Mouse (Mus musculus) lung, adult 2 months (tissue): ENCODE measurements around the gene Nt5dc2. TPM values are rescaled to one million over a fixed set of nuclear protein-coding genes. Genes with fewer than 3 reads are reported as not detected.

Source experiments
- DNase-seq: peaks from one replicate; pipeline ENCODE4 v3.0.0; 2022
- H3K4me1 ChIP-seq: fragments of 200-500 bp; 2 replicates; pipeline ENCODE4 v1.6.1; 2011; ENCODE audit warnings: low read length; ENCODE audit not compliant: control insufficient read depth, insufficient read depth
- H3K4me3 ChIP-seq: fragments of 200-500 bp; replicated peaks from 2 replicates; pipeline ENCODE3; 2011; ENCODE audit warnings: low read depth, mild to moderate bottlenecking, control low read depth, low read length; ENCODE audit errors: extremely low read depth
- CTCF ChIP-seq: fragments of 200-500 bp; IDR thresholded peaks from 2 replicates; pipeline ENCODE4 v1.5.1; 2011; ENCODE audit warnings: mild to moderate bottlenecking, low read length, control low read depth; ENCODE audit not compliant: insufficient read depth
- POLR2A ChIP-seq: fragments of 200-500 bp; IDR thresholded peaks from 2 replicates; pipeline ENCODE4 v1.6.1; 2011; ENCODE audit warnings: low read depth, mild to moderate bottlenecking, control low read depth, low read length, borderline replicate concordance; ENCODE audit errors: extremely low read depth
- WGBS: fragments of 180-500 bp; shearing (Covaris S2); methylation state at CpG from one replicate; pipeline ENCODE4 v1.1.7; 2018; 5-methylcytosine and 5-hydroxymethylcytosine counted together
- polyA plus RNA-seq: library from polyadenylated mRNA; depleted of rRNA; stranded (reverse); fragments of >200 nt; gene quantifications from 2 replicates; pipeline ENCODE4 v1.2.3, GENCODE M21; 2012; rRNA removed

Gene Nt5dc2
- polyA plus RNA-seq = 147 and 266 TPM in 2 replicates

DNA sequence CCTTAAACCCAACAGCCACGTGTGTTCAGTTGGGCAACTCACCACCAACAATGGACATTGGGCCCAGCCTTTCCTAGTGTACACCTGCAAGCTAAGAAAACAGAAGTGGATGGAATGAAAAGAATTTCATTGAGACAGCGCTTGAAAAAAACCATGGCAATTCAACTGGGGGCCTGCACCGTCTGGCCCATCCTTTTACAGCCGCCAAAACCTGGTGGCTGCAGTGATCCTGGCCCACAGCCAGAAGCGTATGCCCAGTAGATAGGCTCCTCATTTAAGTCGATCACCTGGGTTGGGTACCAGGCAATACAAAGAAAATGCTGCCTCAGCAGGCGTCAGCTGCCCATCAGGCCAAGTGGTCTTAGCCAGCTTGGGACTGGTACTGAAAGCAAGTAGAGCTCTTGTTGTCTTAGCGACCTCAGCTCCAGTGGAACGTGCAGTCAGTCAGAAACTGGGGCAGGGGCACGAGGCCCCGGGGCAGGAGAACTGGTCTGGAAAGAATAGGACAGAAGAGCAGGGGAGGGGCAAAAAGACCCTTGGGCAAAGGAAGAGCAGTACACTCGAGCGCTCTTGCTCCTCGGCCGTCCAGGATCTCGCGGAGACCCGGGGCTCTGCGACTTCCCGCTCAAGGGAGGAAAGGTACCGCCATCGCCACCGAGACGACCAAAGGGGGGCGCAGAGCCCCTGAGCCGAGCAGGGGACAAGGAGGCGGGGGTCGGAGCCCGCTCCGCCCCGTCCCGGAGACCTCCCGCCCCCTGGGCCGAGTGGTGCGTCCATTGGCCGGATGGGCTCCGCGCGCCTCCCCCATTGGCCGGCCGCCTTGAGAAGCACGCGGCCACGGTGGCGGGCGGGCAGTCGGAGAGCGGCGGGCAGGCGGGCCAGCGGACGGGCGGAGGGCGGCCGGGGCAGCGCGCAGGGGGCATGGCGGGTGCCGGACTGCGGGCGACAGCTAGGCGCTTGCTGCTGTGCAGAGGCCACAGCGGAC is at the start of gene Nt5dc2:
Gene Nt5dc2 (plus strand): TSS at position 818 of the 985 bp plus-strand sequence.
- Histone ChIP-seq H3K4me3 (peak within 1 kb of the TSS; percentile 59), H3K4me1 (0 out of 2 replicates have a peak, but pooled peaks cover 2% of the 10 kb centered on the region)
- 6% methylated on average over 59 of the region's 63 CpGs for WGBS
- TF ChIP-seq POLR2A = no peak
- no peak for TF ChIP-seq CTCF
- DNase-seq = peak; percentile 82

- no peak for TF ChIP-seq CTCF
- no peak for TF ChIP-seq POLR2A
- DNase-seq = no peak
- H3K4me3 ChIP-seq = no peak overlapping the region
- no peaks in the 10 kb centered on the region for H3K4me1 ChIP-seq
Observed at GRCm38 (mm10) chr14:31081147-31081546, 49.7 kb upstream of the Nt5dc2 start.

GRCm38 (mm10) chr14:31087433-31087832 is 43.4 kb upstream of the Nt5dc2 start:
- TF ChIP-seq CTCF (peak; percentile 37; the same call in 1 of the 2 replicates), POLR2A (no peak)
- DNase-seq = no peak
- WGBS = 76% methylated on average over 6 of the region's 6 CpGs
- no peak overlapping the region for H3K4me3 ChIP-seq
- H3K4me1 ChIP-seq = no peaks in the 10 kb centered on the region

- TF ChIP-seq CTCF (no peak), POLR2A (no peak)
- no peak overlapping the region for H3K4me3 ChIP-seq
- no peak for DNase-seq
- 96% methylated on average over 2 of the region's 2 CpGs for WGBS
- H3K4me1 ChIP-seq = no peaks in the 10 kb centered on the region
Observed at GRCm38 (mm10) chr14:31088515-31088914, 42.3 kb upstream of the Nt5dc2 start.

GRCm38 (mm10) chr14:31089918-31090317 is 40.9 kb upstream of the Nt5dc2 start:
- no peak for DNase-seq
- TF ChIP-seq POLR2A (no peak), CTCF (no peak)
- WGBS = 57% methylated on average over 1 of the region's 1 CpGs
- no peak overlapping the region for H3K4me3 ChIP-seq
- no peaks in the 10 kb centered on the region for H3K4me1 ChIP-seq

- TF ChIP-seq POLR2A (no peak), CTCF (no peak)
- DNase-seq = no peak
- WGBS = 71% methylated on average over 2 of the region's 2 CpGs
- Histone ChIP-seq H3K4me3 (no peak overlapping the region), H3K4me1 (no peaks in the 10 kb centered on the region)
Observed at GRCm38 (mm10) chr14:31105156-31105555, 25.7 kb upstream of the Nt5dc2 start.

DNA sequence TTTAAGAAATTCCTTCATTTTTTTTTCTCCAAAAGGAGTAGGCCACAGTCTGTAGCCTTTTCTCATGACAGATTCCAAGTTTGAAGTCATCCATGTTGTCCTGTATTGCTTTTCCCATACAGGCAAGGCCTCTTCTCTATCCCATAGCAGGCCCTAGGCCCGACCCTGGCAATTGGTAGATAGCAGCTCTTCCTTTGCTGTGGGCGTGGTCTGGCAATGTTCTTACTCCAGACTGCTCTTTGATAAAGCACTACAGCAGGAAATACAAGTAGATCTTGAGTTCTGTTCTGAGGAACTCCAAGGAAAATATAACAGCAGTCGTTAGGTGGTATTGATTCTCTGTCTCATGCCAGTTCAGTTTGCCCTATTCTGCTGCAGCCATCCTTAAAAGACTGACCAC is 20.2 kb upstream of the Nt5dc2 start:
- Histone ChIP-seq H3K4me3 (no peak overlapping the region), H3K4me1 (peaks cover 4% of the 10 kb centered on the region)
- WGBS = 49% methylated on average over 3 of the region's 3 CpGs
- TF ChIP-seq CTCF = no peak
- no peak for TF ChIP-seq POLR2A
- DNase-seq = no peak

DNA sequence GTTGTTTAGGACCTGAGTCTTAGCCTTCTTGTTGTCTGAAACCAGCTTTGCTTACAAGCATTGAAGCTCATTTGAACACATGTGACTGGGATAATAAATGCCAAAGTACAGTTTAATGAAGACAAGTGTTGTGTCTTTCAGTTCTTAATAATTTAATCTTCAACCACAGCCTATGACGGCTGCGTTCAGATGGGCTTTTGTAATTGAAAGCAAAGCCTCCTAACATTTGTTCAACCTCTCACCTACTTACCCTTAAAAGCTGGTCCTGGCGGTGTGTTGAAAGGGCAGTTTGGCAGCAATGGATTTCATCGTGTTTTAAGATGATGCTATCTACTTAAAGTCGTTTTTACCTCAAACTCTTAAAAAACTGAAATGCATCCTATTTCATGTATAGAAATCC is 18.7 kb upstream of the Nt5dc2 start:
- Histone ChIP-seq H3K4me3 (no peak overlapping the region), H3K4me1 (peaks cover 4% of the 10 kb centered on the region)
- TF ChIP-seq CTCF (no peak), POLR2A (no peak)
- WGBS = 61% methylated on average over 5 of the region's 5 CpGs
- DNase-seq = no peak

- Histone ChIP-seq H3K4me1 (peaks cover 4% of the 10 kb centered on the region), H3K4me3 (no peak overlapping the region)
- no peak for DNase-seq
- TF ChIP-seq POLR2A (no peak), CTCF (no peak)
- 69% methylated on average over 3 of the region's 3 CpGs for WGBS
Observed at GRCm38 (mm10) chr14:31114011-31114410, 16.8 kb upstream of the Nt5dc2 start.

DNA sequence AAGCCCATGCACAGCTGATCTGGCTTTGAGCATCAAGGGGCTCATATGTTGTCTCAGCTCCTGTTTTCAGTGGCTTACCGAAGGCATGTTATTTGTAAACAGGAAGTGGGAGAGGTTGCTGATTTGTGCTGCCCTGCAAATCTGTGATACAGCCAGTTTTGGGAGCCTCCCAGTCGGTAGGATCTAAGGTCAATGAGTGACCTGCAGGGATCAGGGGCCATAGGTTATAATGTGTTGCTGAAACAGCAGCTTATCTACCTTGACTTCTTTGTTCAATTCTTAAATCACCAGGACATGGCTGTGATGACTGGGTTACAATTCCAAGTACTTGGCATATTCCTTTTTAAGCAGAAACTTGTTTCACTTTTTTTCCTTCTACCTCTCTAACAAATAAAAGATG is 15.3 kb upstream of the Nt5dc2 start:
- TF ChIP-seq CTCF (no peak), POLR2A (no peak)
- no peak overlapping the region for H3K4me3 ChIP-seq
- 34% methylated on average over 2 of the region's 2 CpGs for WGBS
- no peak for DNase-seq
- H3K4me1 ChIP-seq = peaks cover 4% of the 10 kb centered on the region
